1 mouse cellular context compared by ENCODE assay signal in genomic region chr7:29306619-29307018, GRCm38 (mm10).
TF ChIP-seq lines count a peak whose summit lies in the region.

No protein-coding gene starts in this region.

TF ChIP-seq in MEL, 35 proteins besides CTCF, POLR2A, EP300 and RAD21 (continued from another document):
- TF ChIP-seq GABPA (IDR thresholded peaks at IDR 0.05; ENCODE audit: low read depth, low read length): no peak
